Mouse (Mus musculus) midbrain, embryonic 16.5 days (tissue): Measurements from ENCODE around the gene Opn4. TPM values are rescaled to one million over a fixed set of nuclear protein-coding genes. Genes with fewer than 3 reads are reported as not detected.

Experiments
- ATAC-seq: fragments of 200-750 bp; cut with Nextera tagmentation; 2 replicates; pipeline ENCODE4 v1.8.0; 2017; ENCODE audit warnings: moderate TSS enrichment
- H3K27ac ChIP-seq: fragments of 300-500 bp; sonication (generic); 2 replicates; pipeline ENCODE4 v1.5.1; 2014; ENCODE audit warnings: mild to moderate bottlenecking, low read length, mixed read lengths
- H3K27me3 ChIP-seq: fragments of 300-500 bp; sonication (generic); 2 replicates; pipeline ENCODE4 v1.6.1; 2014; ENCODE audit warnings: low read depth, low read length, mixed read lengths; ENCODE audit not compliant: control insufficient read depth, insufficient read depth
- H3K36me3 ChIP-seq: fragments of 300-500 bp; sonication (generic); 2 replicates; pipeline ENCODE4 v1.6.1; 2014; ENCODE audit warnings: mild to moderate bottlenecking, low read length, moderate library complexity, mixed read lengths; ENCODE audit not compliant: control insufficient read depth, insufficient read depth
- H3K4me1 ChIP-seq: fragments of 300-500 bp; sonication (generic); 2 replicates; pipeline ENCODE4 v1.6.1; 2014; ENCODE audit warnings: mild to moderate bottlenecking, low read length, mixed read lengths; ENCODE audit not compliant: control insufficient read depth, insufficient read depth
- H3K4me2 ChIP-seq: fragments of 300-500 bp; sonication (generic); 2 replicates; pipeline ENCODE4 v1.6.1; 2014; ENCODE audit warnings: mild to moderate bottlenecking, low read length, mixed read lengths
- H3K4me3 ChIP-seq: fragments of 300-500 bp; sonication (generic); 2 replicates; pipeline ENCODE4 v1.5.1; 2014; ENCODE audit warnings: low read depth, mild to moderate bottlenecking, low read length, moderate library complexity, mixed read lengths
- H3K9ac ChIP-seq: fragments of 300-500 bp; sonication (generic); 2 replicates; pipeline ENCODE4 v1.6.1; 2014; ENCODE audit warnings: low read depth, low read length, mixed read lengths
- H3K9me3 ChIP-seq: fragments of 300-500 bp; sonication (generic); replicated peaks from 2 replicates; pipeline ENCODE4 v1.6.1; 2014; ENCODE audit warnings: mild to moderate bottlenecking, low read length, mixed read lengths; ENCODE audit not compliant: control insufficient read depth, poor library complexity, severe bottlenecking
- WGBS: fragments of 180-500 bp; shearing (Covaris S2); extraction: QIAGEN DNeasy Blood & Tissue Kit; methylation state at CpG from one replicate; pipeline ENCODE4 v1.1.7; 2014; 5-methylcytosine and 5-hydroxymethylcytosine counted together
- polyA plus RNA-seq: library from polyadenylated mRNA; unstranded; fragments of >200 nt; fragmentation: Nextera tagmentation; extraction: Ambion mirVana; gene quantifications from 2 replicates; pipeline ENCODE4 v1.2.1, GENCODE M21; 2015

Gene Opn4
- polyA plus RNA-seq, 1 experiment from 2014 or later = not detected

GRCm38 (mm10) chr14:34601910-34602309 lies 2.0 kb upstream of the Opn4 start:
- no peaks in the 10 kb centered on the region for H3K4me1 ChIP-seq
- ATAC-seq = no peak
- no peak overlapping the region for H3K9ac ChIP-seq
- H3K9me3 ChIP-seq = no peaks in the 10 kb centered on the region
- no peak overlapping the region for H3K27ac ChIP-seq
- no peak overlapping the region for H3K4me3 ChIP-seq
- no peaks in the 10 kb centered on the region for H3K27me3 ChIP-seq
- H3K4me2 ChIP-seq = no peak overlapping the region
- no peaks in the 10 kb centered on the region for H3K36me3 ChIP-seq
- 92% methylated on average over 7 of the region's 7 CpGs for WGBS

GRCm38 (mm10) chr14:34595596-34596255 lies 4.2 kb downstream of the Opn4 start:
- Histone ChIP-seq H3K9ac (no peak overlapping the region), H3K4me2 (no peak overlapping the region), H3K27me3 (no peaks in the 10 kb centered on the region), H3K4me1 (no peaks in the 10 kb centered on the region), H3K9me3 (no peaks in the 10 kb centered on the region), H3K36me3 (no peaks in the 10 kb centered on the region), H3K27ac (no peak overlapping the region), H3K4me3 (no peak overlapping the region)
- ATAC-seq = no peak
- WGBS = 85% methylated on average over 17 of the region's 17 CpGs

GRCm38 (mm10) chr14:34591741-34592535 lies 8.0 kb downstream of the Opn4 start:
- Histone ChIP-seq H3K27ac (no peak overlapping the region), H3K36me3 (no peaks in the 10 kb centered on the region), H3K4me2 (no peak overlapping the region), H3K9me3 (no peaks in the 10 kb centered on the region), H3K27me3 (no peaks in the 10 kb centered on the region), H3K4me1 (no peaks in the 10 kb centered on the region), H3K4me3 (no peak overlapping the region), H3K9ac (no peak overlapping the region)
- no peak for ATAC-seq
- 78% methylated on average over 15 of the region's 15 CpGs for WGBS

GRCm38 (mm10) chr14:34590743-34591675 lies 8.9 kb downstream of the Opn4 start:
- H3K36me3 ChIP-seq = no peaks in the 10 kb centered on the region
- H3K9ac ChIP-seq = no peak overlapping the region
- 0 out of 2 replicates have a peak, but pooled peaks have one; percentile 26 for ATAC-seq
- WGBS = 55% methylated on average over 24 of the region's 24 CpGs
- H3K4me1 ChIP-seq = no peaks in the 10 kb centered on the region
- H3K27ac ChIP-seq = no peak overlapping the region
- no peaks in the 10 kb centered on the region for H3K9me3 ChIP-seq
- peak overlapping the region; percentile 25 for H3K4me2 ChIP-seq
- H3K27me3 ChIP-seq = no peaks in the 10 kb centered on the region
- no peak overlapping the region for H3K4me3 ChIP-seq

- Histone ChIP-seq H3K27ac (no peak overlapping the region), H3K9me3 (no peaks in the 10 kb centered on the region)
- WGBS = 92% methylated on average over 5 of the region's 5 CpGs
Measured at GRCm38 (mm10) chr14:34590017-34590570, 9.8 kb downstream of the Opn4 start.

GRCm38 (mm10) chr14:34589185-34589713 lies 10.7 kb downstream of the Opn4 start:
- Histone ChIP-seq H3K9ac (no peak overlapping the region), H3K4me2 (no peak overlapping the region), H3K27ac (no peak overlapping the region), H3K4me3 (no peak overlapping the region), H3K27me3 (no peaks in the 10 kb centered on the region), H3K36me3 (no peaks in the 10 kb centered on the region), H3K4me1 (no peaks in the 10 kb centered on the region), H3K9me3 (no peaks in the 10 kb centered on the region)
- WGBS = 98% methylated on average over 8 of the region's 8 CpGs
- ATAC-seq = no peak

More at GRCm38 (mm10) chr14:34590017-34590570, 9.8 kb downstream of the Opn4 start:
- Histone ChIP-seq H3K4me1 (no peaks in the 10 kb centered on the region), H3K9ac (no peak overlapping the region), H3K27me3 (no peaks in the 10 kb centered on the region), H3K4me2 (no peak overlapping the region), H3K36me3 (no peaks in the 10 kb centered on the region), H3K4me3 (no peak overlapping the region)
- ATAC-seq = no peak

- no peak within 1 kb of the TSS for H3K4me2 ChIP-seq
- no peak for ATAC-seq
- 80% methylated on average over 8 of the region's 8 CpGs for WGBS
- no peaks in the 10 kb centered on the region for H3K9me3 ChIP-seq
- no peak within 1 kb of the TSS for H3K4me3 ChIP-seq
- no peaks in the 10 kb centered on the region for H3K4me1 ChIP-seq
- H3K27ac ChIP-seq = no peak within 1 kb of the TSS
- no peaks in the 10 kb centered on the region for H3K36me3 ChIP-seq
- H3K9ac ChIP-seq = no peak within 1 kb of the TSS
- H3K27me3 ChIP-seq = no peaks in the 10 kb centered on the region
Measured at GRCm38 (mm10) chr14:34588498-34588897, 11.4 kb downstream of the Opn4 start, which contains the start of gene Ldb3. Ldb3 (minus strand) TSS chr14:34588682.

GRCm38 (mm10) chr14:34588005-34588404 lies 11.9 kb downstream of the Opn4 start:
- H3K4me2 ChIP-seq = no peak overlapping the region
- no peak for ATAC-seq
- no peak overlapping the region for H3K9ac ChIP-seq
- WGBS = 83% methylated on average over 5 of the region's 5 CpGs
- H3K27me3 ChIP-seq = no peaks in the 10 kb centered on the region
- H3K9me3 ChIP-seq = no peaks in the 10 kb centered on the region
- H3K4me3 ChIP-seq = no peak overlapping the region
- H3K36me3 ChIP-seq = no peaks in the 10 kb centered on the region
- H3K4me1 ChIP-seq = no peaks in the 10 kb centered on the region
- H3K27ac ChIP-seq = no peak overlapping the region
